Mouse (Mus musculus): Measurements from ENCODE around the gene Gclc.

GRCm38 (mm10) chr9:77755403-77755784, 1.1 kb downstream of the Gclc start:
- no peak for TF ChIP-seq CTCF (IDR thresholded peaks at IDR 0.05; ENCODE audit: insufficient read depth, low read length)
- TF ChIP-seq POLR2A (IDR thresholded peaks at IDR 0.05; ENCODE audit: borderline replicate concordance, extremely low read depth, low read depth, low read length): no peak
